Mouse (Mus musculus): Measurements from ENCODE around the gene Aire.
A peak's percentile ranks its signal among the peaks of the same experiment; 100 is the strongest.
"Not testable (repeated sequence)": the region's sequence is repeated elsewhere in the genome, so short reads cannot be mapped to it uniquely, and the experiment has no call there.

The Aire gene

GRCm38 (mm10) chr10:78049519-78050035 lies 6.2 kb upstream of the Aire start:
- DNase-seq (ENCODE audit: low spot score in 2 of 2): no peak

GRCm38 (mm10) chr10:78048061-78048730 lies 4.8 kb upstream of the Aire start:
- DNase-seq (ENCODE audit: low spot score in 2 of 2): no peak

DNA sequence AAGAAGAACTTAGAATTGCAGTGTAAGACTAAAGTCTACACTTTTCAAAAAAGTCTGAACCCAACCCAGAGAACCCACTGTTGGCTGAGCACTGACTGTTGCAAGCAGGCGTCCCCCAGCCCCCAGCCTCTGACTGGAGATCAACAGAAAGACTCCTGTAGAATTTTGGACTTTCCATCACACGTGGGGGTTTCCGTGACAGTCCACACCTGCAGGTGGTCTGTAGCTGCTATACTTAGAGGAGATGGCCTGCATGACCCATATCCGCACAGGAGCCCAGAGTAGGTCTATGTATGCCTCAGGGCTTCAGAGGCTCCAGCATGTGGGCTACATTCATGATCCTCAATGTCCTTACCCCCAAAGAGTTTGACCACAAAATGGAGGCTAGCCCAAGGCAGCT lies 3.0 kb upstream of the Aire start:
- DNase-seq (ENCODE audit: low spot score in 2 of 2): no peak

- DNase-seq (ENCODE audit: low spot score in 2 of 2): no peak
These were observed 1.1 kb upstream of the Aire start for GRCm38 (mm10) chr10:78044531-78044930.

- DNase-seq (ENCODE audit: low spot score in 2 of 2): no peak
These were observed 559 bp downstream of the Aire start for GRCm38 (mm10) chr10:78042697-78043405.

DNA sequence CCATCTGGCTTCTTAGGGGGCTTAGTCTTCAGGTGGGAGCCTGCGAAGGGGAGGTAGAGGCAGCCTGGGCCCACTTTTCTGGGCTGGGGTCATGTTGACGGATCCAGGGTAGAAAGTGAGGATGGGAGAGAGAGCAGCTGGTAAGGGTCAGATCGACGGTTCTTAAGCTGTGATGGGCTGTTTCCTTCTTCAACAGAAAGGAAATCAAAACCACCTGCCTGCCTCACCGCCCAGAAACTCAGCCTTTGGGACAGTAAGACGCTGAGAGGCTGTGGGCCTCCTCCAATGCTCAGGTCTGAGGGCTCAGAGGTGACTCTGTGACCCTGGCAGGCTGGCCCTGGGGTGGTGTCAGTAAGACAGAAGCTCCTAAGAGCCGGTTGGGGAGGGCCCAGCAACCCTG lies 1.3 kb downstream of the Aire start:
- DNase-seq (ENCODE audit: low spot score in 2 of 2): no peak

- DNase-seq (ENCODE audit: low spot score in 2 of 2): no peak
These were observed 1.8 kb downstream of the Aire start, which contains the start of gene Dnmt3l for GRCm38 (mm10) chr10:78041647-78042046. Gene Dnmt3l, plus strand, starts transcription at chr10:78041947.

DNA sequence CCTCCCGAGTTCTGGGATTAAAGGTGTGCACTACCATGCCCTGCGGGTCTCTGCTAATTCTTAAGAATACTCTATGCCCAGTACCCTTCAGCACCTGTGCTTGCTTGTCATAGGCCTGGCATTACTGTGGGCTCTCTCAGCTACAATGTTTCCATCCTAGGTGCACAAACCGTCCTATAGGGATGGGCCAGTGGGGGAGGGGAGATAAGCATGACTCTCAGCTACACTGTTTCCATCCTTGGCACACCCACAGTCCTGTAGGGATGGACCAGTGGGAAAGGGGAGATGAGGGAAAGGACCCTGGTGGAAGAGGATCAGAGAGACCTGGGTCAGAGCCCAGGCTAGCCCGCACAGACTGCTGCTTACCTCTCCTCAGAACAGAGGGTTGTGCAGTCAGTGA lies 6.3 kb downstream of the Aire start:
- no peak for DNase-seq (ENCODE audit: low spot score in 2 of 2)

DNA sequence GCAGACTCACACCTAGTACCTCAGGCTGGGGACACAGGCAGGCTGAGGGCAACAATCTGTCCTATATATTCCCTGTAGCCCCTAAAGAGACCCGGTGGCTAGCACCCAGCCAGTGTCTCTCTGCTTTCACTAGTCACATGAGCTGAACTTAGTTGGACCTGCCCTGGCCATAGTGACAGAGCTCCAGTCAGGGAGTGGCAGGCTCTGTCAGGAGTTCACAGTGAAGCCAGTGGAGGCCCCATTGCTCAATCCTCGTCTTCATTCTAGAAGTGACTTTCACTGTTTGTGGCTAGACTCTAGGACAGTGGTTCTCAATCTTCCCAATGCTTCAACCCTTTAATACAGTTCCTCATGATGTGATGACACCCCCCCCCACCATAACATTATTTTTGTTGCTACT lies 11.4 kb downstream of the Aire start:
- DNase-seq (ENCODE audit: low spot score in 2 of 2): no peak

- DNase-seq (ENCODE audit: low spot score in 2 of 2): no peak
These were observed 14.3 kb downstream of the Aire start for GRCm38 (mm10) chr10:78029080-78029479.

- DNase-seq (ENCODE audit: low spot score in 2 of 2): peak; percentile 63 to 72
These were observed 15.3 kb downstream of the Aire start for GRCm38 (mm10) chr10:78028129-78028528.

GRCm38 (mm10) chr10:78025453-78025852 lies 18.0 kb downstream of the Aire start:
- DNase-seq (ENCODE audit: low spot score in 2 of 2): not testable (repeated sequence)

GRCm38 (mm10) chr10:78019984-78020383 lies 23.4 kb downstream of the Aire start:
- DNase-seq (ENCODE audit: low spot score in 2 of 2): not testable (repeated sequence)

DNA sequence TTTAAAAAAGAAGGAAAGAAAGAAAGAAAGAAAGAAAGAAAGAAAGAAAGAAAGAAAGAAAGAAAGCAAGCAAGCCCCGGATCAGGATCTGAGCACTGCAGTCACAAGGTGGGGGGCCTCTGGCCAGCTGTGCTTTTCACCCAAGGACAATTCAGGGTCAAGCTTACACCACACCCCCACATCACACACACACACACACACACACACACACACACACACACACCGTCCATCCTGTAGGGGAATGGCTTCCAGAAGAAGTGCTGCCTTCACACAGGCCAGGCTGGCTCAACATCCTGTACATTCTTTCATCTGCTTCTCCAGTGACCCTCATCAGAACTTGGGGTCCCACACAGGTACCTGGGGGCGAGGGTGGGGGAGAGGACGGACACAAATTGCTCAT lies 24.1 kb downstream of the Aire start:
- DNase-seq (ENCODE audit: low spot score in 2 of 2): no peak

DNA sequence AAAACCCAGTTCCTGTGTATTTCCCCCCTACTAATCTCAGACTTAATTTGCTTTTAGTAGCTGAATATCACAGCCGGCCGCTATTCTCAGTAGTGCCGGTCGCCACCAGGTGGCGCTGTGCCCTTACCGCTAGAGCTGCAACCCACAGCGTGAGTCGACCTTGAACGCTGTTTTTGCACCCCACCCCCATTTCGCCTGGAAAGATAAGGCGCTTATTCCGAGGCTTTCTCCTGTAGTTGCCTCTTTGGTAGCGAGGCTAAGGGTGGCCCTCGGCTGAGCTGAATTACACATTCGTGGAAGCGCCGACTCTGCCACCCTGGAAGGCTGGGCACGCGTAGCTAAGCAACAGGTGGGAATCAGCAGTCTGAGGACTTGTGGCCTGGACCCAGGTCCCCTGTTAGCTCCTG lies 24.6 kb downstream of the Aire start:
- DNase-seq (ENCODE audit: low spot score in 2 of 2): peak; percentile 62 to 85

GRCm38 (mm10) chr10:78016366-78016765 lies 27.0 kb downstream of the Aire start:
- DNase-seq (ENCODE audit: low spot score in 2 of 2): no peak

DNA sequence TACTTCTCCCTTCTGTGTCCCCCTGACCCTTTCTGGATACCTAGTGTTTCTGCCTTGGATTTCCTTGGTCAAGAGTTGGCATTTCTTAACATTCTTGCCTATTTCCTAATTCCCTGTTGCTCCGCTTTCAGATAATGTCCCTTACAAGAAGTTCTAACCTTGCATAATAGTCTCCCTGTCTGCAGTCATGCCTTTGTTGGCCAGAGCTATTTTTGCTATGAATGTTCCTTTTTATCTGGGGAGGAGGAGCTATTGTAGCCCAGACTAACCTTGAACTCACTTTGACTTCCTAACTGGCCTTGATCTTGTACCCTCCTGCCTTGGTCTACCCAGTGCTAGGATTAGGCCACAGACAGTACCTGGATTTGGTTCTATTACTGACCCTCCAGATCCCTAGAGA lies 27.9 kb downstream of the Aire start:
- no peak for DNase-seq (ENCODE audit: low spot score in 2 of 2)

- no peak for DNase-seq (ENCODE audit: low spot score in 2 of 2)
These were observed 30.5 kb downstream of the Aire start for GRCm38 (mm10) chr10:78012661-78013495.

DNA sequence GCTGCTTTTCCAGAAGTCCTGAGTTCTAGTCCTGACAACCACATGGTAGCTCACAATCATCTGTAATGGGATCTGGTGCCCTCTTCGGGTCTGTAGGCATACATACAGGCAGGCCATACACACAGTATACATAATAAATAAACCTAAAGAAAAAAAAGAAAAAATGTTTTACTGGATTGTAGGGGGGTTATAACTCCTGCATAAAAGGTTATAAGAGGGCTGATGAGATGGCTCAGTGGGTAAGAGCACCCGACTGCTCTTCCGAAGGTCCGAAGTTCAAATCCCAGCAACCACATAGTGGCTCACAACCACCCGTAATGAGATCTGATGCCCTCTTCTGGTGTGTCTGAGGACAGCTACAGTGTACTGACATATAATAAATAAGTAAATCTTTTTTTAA lies 32.3 kb downstream of the Aire start:
- DNase-seq (ENCODE audit: low spot score in 2 of 2): not testable (repeated sequence)

GRCm38 (mm10) chr10:78010335-78010734 lies 33.1 kb downstream of the Aire start:
- no peak for DNase-seq (ENCODE audit: low spot score in 2 of 2)

DNA sequence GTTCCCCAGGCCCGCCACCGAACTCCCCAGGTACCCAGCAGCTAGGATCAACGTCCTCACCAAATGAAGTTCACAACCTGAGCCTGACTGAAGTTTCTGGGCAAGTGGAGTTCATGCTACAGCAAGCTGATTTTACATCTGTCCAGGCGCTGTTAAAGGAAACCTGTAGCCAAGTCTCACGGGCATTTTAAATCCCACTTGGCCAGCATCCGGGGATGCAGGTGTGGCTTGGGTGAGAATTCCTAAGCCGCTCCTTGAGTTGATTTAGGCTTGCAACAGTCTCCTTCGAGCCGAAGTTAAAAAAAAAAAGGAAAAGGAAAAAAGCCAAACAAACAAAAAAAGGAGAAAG lies 33.5 kb downstream of the Aire start, which contains the start of gene Pfkl:
TSS of gene Pfkl (minus strand) at position 139 of the 349 bp plus-strand sequence.
- no peak for DNase-seq (ENCODE audit: low spot score in 2 of 2)

Measured in cerebellum, postnatal 4 days (tissue).